Mouse (Mus musculus) embryonic facial prominence, embryonic 11.5 days (tissue): ENCODE measurements around the gene Sprr1a. TPM values are rescaled to one million over a fixed set of nuclear protein-coding genes. Genes with fewer than 3 reads are reported as not detected.
"Not testable (repeated sequence)": the region's sequence is repeated elsewhere in the genome, so short reads cannot be mapped to it uniquely, and the experiment has no call there.

Experiments used
- ATAC-seq: fragments of 200-750 bp; cut with Nextera tagmentation; replicated peaks from 2 replicates; pipeline ENCODE4 v1.8.0; 2017; ENCODE audit warnings: low read depth; ENCODE audit not compliant: insufficient number of reproducible peaks, low FRiP score, low TSS enrichment
- DNase-seq: peaks from one replicate; pipeline ENCODE4 v3.0.0-alpha.2; 2015; ENCODE audit warnings: low spot score
- H3K27ac ChIP-seq: fragments of 300-500 bp; sonication (generic); replicated peaks from 2 replicates; pipeline ENCODE4 v1.5.1; 2014; ENCODE audit warnings: mild to moderate bottlenecking, low read depth, low read length, control low read depth
- H3K27me3 ChIP-seq: fragments of 300-500 bp; sonication (generic); 2 replicates; pipeline ENCODE4 v1.6.1; 2014; ENCODE audit warnings: mild to moderate bottlenecking, low read length, moderate library complexity, mixed read lengths; ENCODE audit not compliant: control insufficient read depth, insufficient read depth
- H3K36me3 ChIP-seq: fragments of 300-500 bp; sonication (generic); replicated peaks from 2 replicates; pipeline ENCODE4 v1.6.1; 2014; ENCODE audit warnings: low read depth, mild to moderate bottlenecking, low read length, moderate library complexity, mixed read lengths; ENCODE audit not compliant: control insufficient read depth, insufficient read depth
- H3K4me1 ChIP-seq: fragments of 300-500 bp; sonication (generic); 2 replicates; pipeline ENCODE4 v1.6.1; 2014; ENCODE audit warnings: low read length, mixed read lengths; ENCODE audit not compliant: control insufficient read depth, insufficient read depth
- H3K4me2 ChIP-seq: fragments of 300-500 bp; sonication (generic); 2 replicates; pipeline ENCODE4 v1.6.1; 2014; ENCODE audit warnings: low read depth, mild to moderate bottlenecking, control low read depth, low read length, moderate library complexity
- H3K4me3 ChIP-seq: fragments of 300-500 bp; sonication (generic); 2 replicates; pipeline ENCODE4 v1.5.1; 2014; ENCODE audit warnings: low read depth, low read length, control low read depth
- H3K9ac ChIP-seq: fragments of 300-500 bp; sonication (generic); replicated peaks from 2 replicates; pipeline ENCODE4 v1.6.1; 2014; ENCODE audit warnings: mild to moderate bottlenecking, control low read depth, low read length
- H3K9me3 ChIP-seq: fragments of 300-500 bp; sonication (generic); replicated peaks from 2 replicates; pipeline ENCODE4 v1.6.1; 2016; ENCODE audit warnings: mild to moderate bottlenecking, low read length, inconsistent platforms, mixed read lengths; ENCODE audit not compliant: control insufficient read depth
- WGBS: fragments of 180-500 bp; shearing (Covaris S2); extraction: QIAGEN DNeasy Blood & Tissue Kit; methylation state at CpG from one replicate; pipeline ENCODE4 v1.1.7; 2014; 5-methylcytosine and 5-hydroxymethylcytosine counted together
- polyA plus RNA-seq: library from polyadenylated mRNA; unstranded; fragments of >200 nt; fragmentation: Nextera tagmentation; extraction: Ambion mirVana; gene quantifications from 2 replicates; pipeline ENCODE4 v1.2.1, GENCODE M21; 2014

Gene Sprr1a
- polyA plus RNA-seq, 1 experiment from 2014 or later = 0.36 TPM

GRCm38 (mm10) chr3:92486307-92486706, 612 bp upstream of the Sprr1a start:
- WGBS = 55% methylated on average over 1 of the region's 1 CpGs
- H3K4me1 ChIP-seq = no peaks in the 10 kb centered on the region
- H3K36me3 ChIP-seq = no peaks in the 10 kb centered on the region
- no peak overlapping the region for H3K9ac ChIP-seq
- H3K4me3 ChIP-seq = no peak overlapping the region
- ATAC-seq (no peak), DNase-seq (no peak)
- no peaks in the 10 kb centered on the region for H3K27me3 ChIP-seq
- H3K9me3 ChIP-seq = no peaks in the 10 kb centered on the region
- no peak overlapping the region for H3K4me2 ChIP-seq
- no peak overlapping the region for H3K27ac ChIP-seq

GRCm38 (mm10) chr3:92481249-92481648, 4.4 kb downstream of the Sprr1a start:
- not testable (repeated sequence) for H3K9ac ChIP-seq, ATAC-seq, H3K9me3 ChIP-seq, H3K4me1 ChIP-seq, H3K4me3 ChIP-seq, H3K4me2 ChIP-seq, H3K36me3 ChIP-seq, H3K27ac ChIP-seq, H3K27me3 ChIP-seq
- DNase-seq = peak; percentile 17

GRCm38 (mm10) chr3:92470111-92470510, 15.6 kb downstream of the Sprr1a start:
- Histone ChIP-seq H3K9me3 (no peaks in the 10 kb centered on the region), H3K9ac (no peak overlapping the region), H3K36me3 (no peaks in the 10 kb centered on the region), H3K27ac (no peak overlapping the region), H3K4me3 (no peak overlapping the region), H3K27me3 (no peaks in the 10 kb centered on the region), H3K4me2 (no peak overlapping the region), H3K4me1 (no peaks in the 10 kb centered on the region)
- DNase-seq = no peak
- no peak for ATAC-seq
- WGBS = 84% methylated on average over 2 of the region's 2 CpGs

- no peak overlapping the region for H3K4me2 ChIP-seq
- H3K9ac ChIP-seq = no peak overlapping the region
- no peak for ATAC-seq
- DNase-seq = no peak
- no peaks in the 10 kb centered on the region for H3K9me3 ChIP-seq
- H3K36me3 ChIP-seq = no peaks in the 10 kb centered on the region
- H3K4me3 ChIP-seq = no peak overlapping the region
- H3K27ac ChIP-seq = no peak overlapping the region
- no peaks in the 10 kb centered on the region for H3K4me1 ChIP-seq
- H3K27me3 ChIP-seq = no peaks in the 10 kb centered on the region
Observed at GRCm38 (mm10) chr3:92467424-92467823, 18.3 kb downstream of the Sprr1a start.

- Histone ChIP-seq H3K4me3 (no peak overlapping the region), H3K27ac (no peak overlapping the region), H3K36me3 (no peaks in the 10 kb centered on the region), H3K4me1 (no peaks in the 10 kb centered on the region), H3K27me3 (no peaks in the 10 kb centered on the region), H3K9me3 (no peaks in the 10 kb centered on the region), H3K9ac (no peak overlapping the region), H3K4me2 (no peak overlapping the region)
- no peak for ATAC-seq
- WGBS = 78% methylated on average over 1 of the region's 1 CpGs
- no peak for DNase-seq
Observed at GRCm38 (mm10) chr3:92466576-92466975, 19.1 kb downstream of the Sprr1a start.

- H3K36me3 ChIP-seq = no peaks in the 10 kb centered on the region
- H3K27ac ChIP-seq = no peak within 1 kb of the TSS
- 61% methylated on average over 2 of the region's 2 CpGs for WGBS
- ATAC-seq (no peak), DNase-seq (no peak)
- no peaks in the 10 kb centered on the region for H3K4me1 ChIP-seq
- no peaks in the 10 kb centered on the region for H3K27me3 ChIP-seq
- no peak within 1 kb of the TSS for H3K4me2 ChIP-seq
- no peaks in the 10 kb centered on the region for H3K9me3 ChIP-seq
- no peak within 1 kb of the TSS for H3K9ac ChIP-seq
- H3K4me3 ChIP-seq = no peak within 1 kb of the TSS
Observed at GRCm38 (mm10) chr3:92458620-92459019, 27.1 kb downstream of the Sprr1a start, which contains the start of gene Sprr3. TSS of gene Sprr3 (minus strand) at chr3:92458720.

- H3K4me1 ChIP-seq = no peaks in the 10 kb centered on the region
- no peaks in the 10 kb centered on the region for H3K9me3 ChIP-seq
- no peak overlapping the region for H3K9ac ChIP-seq
- DNase-seq (no peak), ATAC-seq (no peak)
- 88% methylated on average over 5 of the region's 5 CpGs for WGBS
- H3K27me3 ChIP-seq = no peaks in the 10 kb centered on the region
- H3K36me3 ChIP-seq = no peaks in the 10 kb centered on the region
- H3K4me3 ChIP-seq = no peak overlapping the region
- H3K4me2 ChIP-seq = no peak overlapping the region
- no peak overlapping the region for H3K27ac ChIP-seq
Observed at GRCm38 (mm10) chr3:92455151-92455550, 30.5 kb downstream of the Sprr1a start.

- ATAC-seq = no peak
- Histone ChIP-seq H3K9me3 (no peaks in the 10 kb centered on the region), H3K27me3 (no peaks in the 10 kb centered on the region), H3K27ac (no peak overlapping the region), H3K4me1 (no peaks in the 10 kb centered on the region), H3K9ac (no peak overlapping the region), H3K4me3 (no peak overlapping the region), H3K4me2 (no peak overlapping the region), H3K36me3 (no peaks in the 10 kb centered on the region)
- 89% methylated on average over 3 of the region's 3 CpGs for WGBS
- DNase-seq = no peak
Observed at GRCm38 (mm10) chr3:92440177-92440576, 45.5 kb downstream of the Sprr1a start.
